ENCODE assay signal across 9 mouse cellular contexts in genomic region chr11:76672561-76673384, GRCm38 (mm10). TPM values are rescaled to one million over a fixed set of nuclear protein-coding genes. Genes with fewer than 3 reads are reported as not detected.
DNase-seq lines count a peak whose midpoint lies in the region; ATAC-seq and TF ChIP-seq lines count a peak whose summit lies in the region.
"Had no signal": no experiment of that assay in that cellular context is flagged by ENCODE, and none has a peak within 500 bp of the region (broad histone marks: within the 10 kb centered on the region; RNA-seq: fewer than 3 reads in every experiment).

No protein-coding gene starts in this region.

- TF ChIP-seq CTCF in cortical plate, adult 2 months (IDR thresholded peaks at IDR 0.05; ENCODE audit: extremely low read depth, insufficient read depth, low read length) = no peak

- peak; percentile 40; the same call in 1 of the 2 replicates for ATAC-seq in hindbrain, embryonic 16.5 days

- H3K27ac ChIP-seq in cortical plate, adult 2 months (ENCODE audit: insufficient read depth, low read length) = peak overlapping the region; percentile 69
- H3K27ac ChIP-seq in hindbrain, embryonic 16.5 days (ENCODE audit: low read depth, low read length) = no peak overlapping the region; the same call in 1 of the 2 replicates

- DNase-seq in left cerebral cortex, adult 18-20 months (ENCODE audit: low spot score in 2 of 2) = peak; percentile 68 to 81
- DNase-seq in left cerebral cortex, adult 11 months (ENCODE audit: low spot score) = no peak
- DNase-seq in mesoderm, embryonic 11.5 days (ENCODE audit: low read depth, low spot score) = peak; percentile 50
- DNase-seq in telencephalon, adult 2 months (ENCODE audit: low read depth, low spot score) = peak; percentile 46
- no peak for DNase-seq in adrenal gland, postnatal 4 days (ENCODE audit: low spot score in 2 of 2)
- no peak for DNase-seq in kidney, adult 8-10 months

- H3K36me3 ChIP-seq in hindbrain, embryonic 16.5 days (ENCODE audit: control insufficient read depth, insufficient read depth, low read length) = no peaks in the 10 kb centered on the region

- peak overlapping the region; percentile 78 for H3K9ac ChIP-seq in hindbrain, embryonic 16.5 days (ENCODE audit: low read depth, low read length)

- H3K9me3 ChIP-seq in hindbrain, embryonic 16.5 days (ENCODE audit: control insufficient read depth, low read length) = no peaks in the 10 kb centered on the region

- H3K27me3 ChIP-seq in hindbrain, embryonic 16.5 days (replicated peaks; ENCODE audit: control insufficient read depth, insufficient read depth, low read length) = peaks cover 25% of the 10 kb centered on the region

- peaks cover 5% of the 10 kb centered on the region; the same call in 1 of the 2 replicates for H3K4me1 ChIP-seq in cortical plate, adult 2 months (ENCODE audit: control insufficient read depth, insufficient read depth, low read length)
- H3K4me1 ChIP-seq in hindbrain, embryonic 16.5 days (ENCODE audit: control insufficient read depth, insufficient read depth, low read depth, low read length) = peaks cover 11% of the 10 kb centered on the region

- H3K4me3 ChIP-seq in cortical plate, adult 2 months (ENCODE audit: insufficient read depth, low read length) = peak overlapping the region; percentile 35
- peak overlapping the region; percentile 46 for H3K4me3 ChIP-seq in hindbrain, embryonic 16.5 days (ENCODE audit: low read length)

- peak overlapping the region; percentile 86 for H3K4me2 ChIP-seq in hindbrain, embryonic 16.5 days (ENCODE audit: low read length)

- peak; percentile 55; the same call in 1 of the 2 replicates for TF ChIP-seq POLR2A in cortical plate, adult 2 months (IDR thresholded peaks at IDR 0.05; ENCODE audit: extremely low read depth, insufficient read depth, low read length)

- WGBS in hindbrain, embryonic 16.5 days = 4% methylated on average over 58 of the region's 64 CpGs

RNA-seq across cellular contexts. Expression of gene Bhlha9, which starts 0.5 kb away (rescaled TPM):
- total RNA-seq in left cerebral cortex, adult 18-20 months (2021) = 1 to 10 TPM; 2.0 to 2.8 TPM
- 3.5 and 4.5 TPM in 2 replicates for polyA plus RNA-seq in cortical plate, adult 2 months (2012; rRNA removed)
- 2.6 and 2.7 TPM in 2 replicates for polyA plus RNA-seq in hindbrain, embryonic 16.5 days (2015; fragmentation: Nextera tagmentation; extraction: Ambion mirVana)
- total RNA-seq in adrenal gland, postnatal 4 days (2021) = not detected
- total RNA-seq: liver, adult 2 months had no signal
- polyA plus RNA-seq: liver, adult 2 months had no signal

RNA-seq across cellular contexts. Expression of gene Trarg1, which starts 6.8 kb away (rescaled TPM):
- under 1 TPM; 0.49 to 0.75 TPM for total RNA-seq in left cerebral cortex, adult 18-20 months (2021)
- 0.32 and 0.40 TPM in 2 replicates for polyA plus RNA-seq in cortical plate, adult 2 months (2012; rRNA removed)
- 1.6 and 1.9 TPM in 2 replicates for polyA plus RNA-seq in hindbrain, embryonic 16.5 days (2015; fragmentation: Nextera tagmentation; extraction: Ambion mirVana)
- total RNA-seq in adrenal gland, postnatal 4 days (2021) = 10 to 100 TPM; 16.4 to 27.0 TPM

RNA-seq across cellular contexts. Expression of gene Abr, which starts 50.7 kb away (rescaled TPM):
- 100 to 1,000 TPM; 413 to 418 TPM for total RNA-seq in left cerebral cortex, adult 18-20 months (2021)
- 266 and 292 TPM in 2 replicates for polyA plus RNA-seq in cortical plate, adult 2 months (2012; rRNA removed)
- polyA plus RNA-seq in hindbrain, embryonic 16.5 days (2015; fragmentation: Nextera tagmentation; extraction: Ambion mirVana) = 85.2 and 102 TPM in 2 replicates
- 10 to 100 TPM; 64.2 to 68.9 TPM for total RNA-seq in adrenal gland, postnatal 4 days (2021)

Comparison
In these comparisons a context has a peak if more than half of its experiments do, and no peak if none do; other contexts are left out.
1. DNase-seq: peak in left cerebral cortex, adult 18-20 months (2 of 2), mesoderm, embryonic 11.5 days (single experiment) and telencephalon, adult 2 months (single experiment); none in left cerebral cortex, adult 11 months (single experiment), adrenal gland, postnatal 4 days (0 of 2) and kidney, adult 8-10 months (0 of 2).
2. RNA of gene Trarg1, which starts 6.8 kb away (total RNA-seq): 16.4 to 27.0 TPM in adrenal gland, postnatal 4 days; 0.49 to 0.75 TPM in left cerebral cortex, adult 18-20 months; every median in the first group is over 4 times any median in the second.
3. RNA of gene Abr, which starts 50.7 kb away (total RNA-seq): 413 to 418 TPM in left cerebral cortex, adult 18-20 months; 64.2 to 68.9 TPM in adrenal gland, postnatal 4 days; every median in the first group is over 4 times any median in the second.